Comparison of ENCODE assay signal across 15 mouse cellular contexts in the genomic region with DNA sequence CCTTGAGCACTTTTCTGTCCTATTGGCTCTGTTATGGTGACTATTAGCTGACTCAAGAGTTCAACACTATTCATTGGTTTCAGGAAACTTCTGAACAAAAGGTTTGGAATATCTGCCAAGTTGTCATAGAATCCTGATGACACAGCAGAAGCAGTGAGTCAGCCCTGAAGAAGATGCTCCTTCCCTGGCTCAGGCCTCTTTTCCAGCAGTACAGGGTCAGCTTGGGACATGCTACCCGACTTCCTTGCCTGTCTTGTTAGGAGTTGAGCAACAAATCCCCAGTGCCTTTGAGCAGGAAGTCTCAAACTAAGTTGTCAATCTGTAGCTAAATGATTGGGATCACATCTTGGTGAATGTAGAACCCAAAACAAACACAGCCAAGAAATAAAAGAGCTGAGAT. TPM values are rescaled to one million over a fixed set of nuclear protein-coding genes. Genes with fewer than 3 reads are reported as not detected.
DNase-seq lines count a peak whose midpoint lies in the region; ATAC-seq lines count a peak whose summit lies in the region.
"Had no signal": no experiment of that assay in that cellular context is flagged by ENCODE, and none has a peak within 500 bp of the region (broad histone marks: within the 10 kb centered on the region; RNA-seq: fewer than 3 reads in every experiment).

No protein-coding gene starts in this region.

- H3K27ac ChIP-seq in heart, embryonic 12.5 days (ENCODE audit: poor library complexity, severe bottlenecking), result no peak overlapping the region
- no peak overlapping the region for H3K27ac ChIP-seq in embryonic facial prominence, embryonic 10.5 days (replicated peaks)
- no peak overlapping the region for H3K27ac ChIP-seq in limb, embryonic 10.5 days
- H3K27ac ChIP-seq: liver, embryonic 15.5 days; midbrain, embryonic 10.5 days had no signal

- no peak overlapping the region for H3K9ac ChIP-seq in heart, embryonic 12.5 days
- H3K9ac ChIP-seq: liver, embryonic 15.5 days had no signal

- H3K27me3 ChIP-seq in heart, embryonic 12.5 days (replicated peaks), result no peaks in the 10 kb centered on the region
- no peaks in the 10 kb centered on the region for H3K27me3 ChIP-seq in embryonic facial prominence, embryonic 10.5 days (replicated peaks; ENCODE audit: low read depth, poor library complexity, severe bottlenecking)
- no peaks in the 10 kb centered on the region for H3K27me3 ChIP-seq in limb, embryonic 10.5 days (ENCODE audit: low read depth, poor library complexity, severe bottlenecking)
- H3K27me3 ChIP-seq: CH12.LX; liver, embryonic 15.5 days; Patski had no signal

- DNase-seq in heart, adult 8-10 months (ENCODE audit: low spot score), result peak; percentile 3
- DNase-seq in 3T3-L1 (ENCODE audit: low read depth, low spot score), result peak; percentile 98
- DNase-seq in adipocyte (ENCODE audit: low spot score), result peak; percentile 86
- DNase-seq in fibroblast of lung, adult 2 months (ENCODE audit: low read depth), result peak; percentile 24
- DNase-seq in embryonic facial prominence, embryonic 10.5 days (ENCODE audit: low spot score), result no peak
- no peak for DNase-seq in limb, embryonic 10.5 days (ENCODE audit: low spot score)
- DNase-seq: cerebellum, adult 11 months; heart, postnatal 36 days; layer of hippocampus, postnatal 36 days; thymus, adult 2 months had no signal

- H3K9me3 ChIP-seq in heart, embryonic 12.5 days (replicated peaks), result no peaks in the 10 kb centered on the region
- no peaks in the 10 kb centered on the region for H3K9me3 ChIP-seq in embryonic facial prominence, embryonic 10.5 days
- no peaks in the 10 kb centered on the region for H3K9me3 ChIP-seq in limb, embryonic 10.5 days (replicated peaks)
- H3K9me3 ChIP-seq: liver, embryonic 15.5 days; midbrain, embryonic 10.5 days had no signal

- H3K4me3 ChIP-seq in heart, embryonic 12.5 days, result no peak overlapping the region
- H3K4me3 ChIP-seq in embryonic facial prominence, embryonic 10.5 days, result no peak overlapping the region
- H3K4me3 ChIP-seq in limb, embryonic 10.5 days, result no peak overlapping the region
- H3K4me3 ChIP-seq: liver, embryonic 15.5 days; midbrain, embryonic 10.5 days had no signal

- H3K4me1 ChIP-seq in heart, embryonic 12.5 days (replicated peaks), result no peaks in the 10 kb centered on the region
- no peaks in the 10 kb centered on the region for H3K4me1 ChIP-seq in embryonic facial prominence, embryonic 10.5 days
- H3K4me1 ChIP-seq in limb, embryonic 10.5 days, result no peaks in the 10 kb centered on the region
- H3K4me1 ChIP-seq: liver, embryonic 15.5 days; midbrain, embryonic 10.5 days had no signal

- WGBS in heart, embryonic 12.5 days, result 61% methylated on average over 1 of the region's 1 CpGs
- 74% methylated on average over 1 of the region's 1 CpGs for WGBS in embryonic facial prominence, embryonic 10.5 days
- 70% methylated on average over 1 of the region's 1 CpGs for WGBS in limb, embryonic 10.5 days

- no peak overlapping the region for H3K4me2 ChIP-seq in heart, embryonic 12.5 days
- H3K4me2 ChIP-seq: liver, embryonic 15.5 days had no signal

- H3K36me3 ChIP-seq in heart, embryonic 12.5 days, result no peaks in the 10 kb centered on the region
- no peaks in the 10 kb centered on the region for H3K36me3 ChIP-seq in embryonic facial prominence, embryonic 10.5 days (replicated peaks)
- H3K36me3 ChIP-seq in limb, embryonic 10.5 days, result no peaks in the 10 kb centered on the region
- H3K36me3 ChIP-seq: liver, embryonic 15.5 days; midbrain, embryonic 10.5 days had no signal

- no peak for ATAC-seq in heart, embryonic 12.5 days (ENCODE audit: insufficient number of reproducible peaks, low FRiP score)
- ATAC-seq: Patski had no signal

RNA-seq across cellular contexts. Expression of a gene that starts 56.6 kb away (rescaled TPM):
- 10 to 100 TPM in 3 of 4 experiments, 1 to 10 TPM in 1; 9.1 to 11.8 (median 11.3) TPM for total RNA-seq in heart, adult 8-10 months (2022)
- 5.3 and 5.4 TPM in 2 replicates for polyA plus RNA-seq in heart, embryonic 12.5 days (2016; fragmentation: Nextera tagmentation; extraction: Ambion mirVana)
- 2.9 and 3.0 TPM in 2 replicates for polyA plus RNA-seq in embryonic facial prominence, embryonic 10.5 days (2016; fragmentation: Nextera tagmentation; extraction: Ambion mirVana)
- 2.3 and 3.5 TPM in 2 replicates for polyA plus RNA-seq in limb, embryonic 10.5 days (2016; fragmentation: Nextera tagmentation; extraction: Ambion mirVana)

Comparison
In these comparisons a context has a peak if more than half of its experiments do, and no peak if none do; other contexts are left out.
1. DNase-seq: peak in heart, adult 8-10 months (single experiment), 3T3-L1 (single experiment), adipocyte (single experiment) and fibroblast of lung, adult 2 months (single experiment); none in embryonic facial prominence, embryonic 10.5 days (single experiment) and limb, embryonic 10.5 days (single experiment).